Mouse (Mus musculus) hindbrain, embryonic 10.5 days (tissue): Measurements from ENCODE around the gene Mdga1. TPM values are rescaled to one million over a fixed set of nuclear protein-coding genes. Genes with fewer than 3 reads are reported as not detected.

Experiments
- DNase-seq: peaks from one replicate; pipeline ENCODE4 v3.0.0-alpha.2; 2017; ENCODE audit warnings: low spot score
- H3K27ac ChIP-seq: fragments of 300-500 bp; sonication (generic); 2 replicates; pipeline ENCODE4 v1.5.1; 2016; ENCODE audit warnings: mild to moderate bottlenecking, moderate library complexity
- H3K27me3 ChIP-seq: fragments of 300-500 bp; sonication (generic); 2 replicates; pipeline ENCODE4 v1.6.1; 2016; ENCODE audit warnings: mild to moderate bottlenecking; ENCODE audit not compliant: poor library complexity, insufficient read depth, severe bottlenecking
- H3K36me3 ChIP-seq: fragments of 300-500 bp; sonication (generic); 2 replicates; pipeline ENCODE4 v1.6.1; 2016; ENCODE audit warnings: mild to moderate bottlenecking, moderate library complexity
- H3K4me1 ChIP-seq: fragments of 300-500 bp; sonication (generic); replicated peaks from 2 replicates; pipeline ENCODE4 v1.6.1; 2016; ENCODE audit warnings: mild to moderate bottlenecking
- H3K4me3 ChIP-seq: fragments of 300-500 bp; sonication (generic); 2 replicates; pipeline ENCODE4 v1.5.1; 2016; ENCODE audit warnings: mild to moderate bottlenecking, moderate library complexity
- H3K9me3 ChIP-seq: fragments of 300-500 bp; sonication (generic); 2 replicates; pipeline ENCODE4 v1.6.1; 2016; ENCODE audit warnings: mild to moderate bottlenecking, moderate library complexity
- WGBS: fragments of 180-500 bp; shearing (Covaris S2); methylation state at CpG from one replicate; pipeline ENCODE4 v1.1.7; 2016; 5-methylcytosine and 5-hydroxymethylcytosine counted together
- polyA plus RNA-seq: library from polyadenylated mRNA; unstranded; fragments of >200 nt; fragmentation: Nextera tagmentation; extraction: Ambion mirVana; gene quantifications from 2 replicates; pipeline ENCODE4 v1.2.1, GENCODE M21; 2016

Mdga1 gene
- polyA plus RNA-seq = 2.3 and 5.1 TPM in 2 replicates

DNA sequence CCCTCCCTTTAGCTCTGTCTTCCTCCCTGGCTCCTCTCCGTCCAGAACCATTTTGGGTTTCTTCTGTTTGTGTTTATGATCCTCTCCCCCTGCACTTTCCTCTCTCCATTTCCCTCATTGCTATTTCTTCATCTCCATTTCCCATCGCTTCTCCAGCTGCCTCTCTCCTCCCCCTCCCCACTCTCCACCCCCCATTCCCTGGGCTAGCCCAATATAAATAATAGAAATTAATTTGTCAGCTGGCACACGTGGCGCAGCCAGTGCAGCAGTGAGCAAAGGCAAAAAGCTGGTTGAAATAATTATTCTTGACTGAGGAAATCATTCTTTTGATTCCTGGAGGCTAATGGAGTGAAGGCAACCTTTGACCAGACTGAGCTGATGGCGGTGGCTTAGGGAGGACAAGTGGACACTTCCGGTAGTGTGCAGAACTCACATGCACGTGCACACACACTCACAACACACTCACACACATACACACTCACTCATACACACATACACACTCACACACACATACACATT lies at the start of gene Mdga1:
Gene Mdga1, minus strand, starts transcription at position 51 of the 519 bp plus-strand sequence.
- WGBS = 81% methylated on average over 7 of the region's 7 CpGs
- DNase-seq = no peak
- Histone ChIP-seq H3K27ac (no peak within 1 kb of the TSS), H3K4me1 (peaks cover 28% of the 10 kb centered on the region), H3K36me3 (no peaks in the 10 kb centered on the region), H3K27me3 (peaks cover 26% of the 10 kb centered on the region), H3K4me3 (no peak within 1 kb of the TSS), H3K9me3 (no peaks in the 10 kb centered on the region)

DNA sequence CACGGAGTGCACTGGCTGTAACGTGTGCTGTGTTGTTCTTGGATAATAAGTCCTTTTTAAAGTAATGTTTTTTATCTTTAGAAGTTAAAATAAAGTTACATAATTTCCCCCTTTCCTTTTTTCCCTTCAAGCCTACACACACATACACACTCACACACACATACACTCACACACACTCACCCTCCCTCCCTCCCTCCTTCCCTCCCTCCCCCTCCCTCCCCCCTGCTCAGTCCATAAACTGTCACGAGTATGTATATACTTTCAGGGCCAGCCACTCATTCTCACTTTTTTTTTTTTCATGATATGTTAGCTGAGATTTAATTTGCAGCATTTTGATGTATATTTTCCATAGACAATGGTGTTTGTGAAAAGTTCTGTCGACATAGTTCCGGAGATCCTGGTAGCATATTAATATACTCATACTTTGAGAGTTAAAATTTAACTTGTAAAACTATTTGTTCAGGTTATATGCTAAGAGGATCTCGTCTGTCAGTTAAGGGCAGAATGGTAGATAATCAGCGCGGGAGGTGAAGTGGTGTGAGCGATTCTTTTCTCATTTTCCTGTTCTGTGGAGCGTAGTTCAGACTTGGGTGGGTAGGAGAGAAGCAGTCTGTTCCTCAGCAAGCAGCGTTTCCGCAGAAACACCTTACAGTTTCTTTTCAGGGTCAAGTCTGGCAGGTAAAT lies 49.2 kb upstream of the Mdga1 start:
- H3K4me3 ChIP-seq = no peak overlapping the region
- H3K9me3 ChIP-seq = no peaks in the 10 kb centered on the region
- peaks cover 8% of the 10 kb centered on the region for H3K36me3 ChIP-seq
- no peak for DNase-seq
- H3K4me1 ChIP-seq = peaks cover 21% of the 10 kb centered on the region
- H3K27ac ChIP-seq = no peak overlapping the region
- no peaks in the 10 kb centered on the region for H3K27me3 ChIP-seq
- 89% methylated on average over 12 of the region's 12 CpGs for WGBS

DNA sequence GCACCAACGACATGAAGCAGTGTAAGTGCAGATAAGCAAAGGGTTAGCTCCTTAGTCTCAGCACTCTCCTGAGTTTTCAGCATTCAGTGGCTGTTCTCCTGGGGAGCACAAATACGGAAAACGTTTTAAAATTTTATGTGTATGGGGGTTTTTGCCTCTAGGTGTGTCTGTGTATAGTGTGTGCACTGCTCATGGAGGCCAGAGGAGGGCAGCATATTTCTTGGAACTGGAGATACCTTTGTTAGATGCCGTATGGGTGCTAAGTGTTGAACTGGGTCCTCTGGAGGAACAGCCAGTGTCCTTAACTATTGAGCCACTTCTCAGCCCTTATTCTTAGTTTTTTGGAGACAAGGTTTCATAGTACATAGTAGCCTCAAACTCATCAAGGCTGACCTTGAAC lies 44.8 kb upstream of the Mdga1 start:
- peaks cover 14% of the 10 kb centered on the region for H3K4me1 ChIP-seq
- H3K27me3 ChIP-seq = no peaks in the 10 kb centered on the region
- 0 out of 2 replicates have a peak, but pooled peaks cover 3% of the 10 kb centered on the region for H3K9me3 ChIP-seq
- no peak overlapping the region for H3K4me3 ChIP-seq
- no peak for DNase-seq
- peaks cover 37% of the 10 kb centered on the region for H3K36me3 ChIP-seq
- no peak overlapping the region for H3K27ac ChIP-seq
- 93% methylated on average over 4 of the region's 4 CpGs for WGBS

DNA sequence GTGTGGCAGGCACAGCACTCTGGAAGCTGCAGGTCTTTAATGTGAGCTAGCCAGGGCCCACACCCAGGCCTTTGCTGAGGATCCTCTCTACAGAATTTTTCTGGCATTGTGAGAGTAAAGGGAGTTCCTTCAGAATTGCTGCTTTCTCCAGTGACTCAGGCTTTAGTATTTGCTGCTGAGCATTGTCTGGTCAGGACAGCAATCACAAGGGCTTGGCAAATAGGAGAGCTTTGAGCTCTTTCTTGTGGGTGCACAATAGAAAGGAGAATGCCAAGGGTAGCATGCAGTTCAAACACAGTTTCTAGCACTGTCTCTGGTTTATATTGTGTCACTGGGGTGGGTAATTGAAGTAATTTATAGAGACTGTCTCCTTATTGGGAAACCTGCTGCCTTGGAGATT lies 38.5 kb upstream of the Mdga1 start:
- H3K9me3 ChIP-seq = no peaks in the 10 kb centered on the region
- peaks cover 50% of the 10 kb centered on the region for H3K4me1 ChIP-seq
- H3K27me3 ChIP-seq = no peaks in the 10 kb centered on the region
- H3K4me3 ChIP-seq = no peak overlapping the region
- peaks cover 34% of the 10 kb centered on the region for H3K36me3 ChIP-seq
- no peak for DNase-seq
- H3K27ac ChIP-seq = no peak overlapping the region

DNA sequence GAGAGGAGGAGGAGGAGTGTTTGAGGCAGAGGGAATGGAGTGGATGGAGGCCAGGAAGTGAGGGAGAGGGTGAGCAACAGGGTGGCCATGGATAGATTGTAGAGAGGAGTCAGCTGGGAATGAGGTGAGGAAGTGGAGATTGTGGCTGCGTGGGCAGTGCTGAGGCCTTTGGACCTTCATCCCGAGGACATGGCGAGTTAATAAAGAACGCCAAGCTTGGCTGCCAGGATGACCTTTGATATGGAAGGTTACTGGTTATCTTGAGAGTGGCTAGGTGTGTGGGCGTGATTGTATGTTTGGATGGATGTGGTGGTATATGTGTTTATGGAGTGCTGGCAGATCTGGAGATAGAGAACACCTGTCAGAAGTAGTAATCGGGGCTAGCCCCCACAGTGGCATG lies 38.0 kb upstream of the Mdga1 start:
- Histone ChIP-seq H3K4me1 (peaks cover 55% of the 10 kb centered on the region), H3K4me3 (peak overlapping the region; percentile 100; the same call in 1 of the 2 replicates), H3K27ac (no peak overlapping the region), H3K27me3 (no peaks in the 10 kb centered on the region), H3K36me3 (peaks cover 31% of the 10 kb centered on the region), H3K9me3 (no peaks in the 10 kb centered on the region)
- WGBS = 88% methylated on average over 6 of the region's 6 CpGs
- DNase-seq = no peak

- Histone ChIP-seq H3K4me1 (peaks cover 56% of the 10 kb centered on the region), H3K36me3 (peaks cover 24% of the 10 kb centered on the region), H3K9me3 (no peaks in the 10 kb centered on the region), H3K27me3 (no peaks in the 10 kb centered on the region), H3K27ac (no peak overlapping the region), H3K4me3 (peak overlapping the region; percentile 100; the same call in 1 of the 2 replicates)
- no peak for DNase-seq
- WGBS = 84% methylated on average over 2 of the region's 2 CpGs
Measured at GRCm38 (mm10) chr17:30006877-30007276, 37.0 kb upstream of the Mdga1 start.

DNA sequence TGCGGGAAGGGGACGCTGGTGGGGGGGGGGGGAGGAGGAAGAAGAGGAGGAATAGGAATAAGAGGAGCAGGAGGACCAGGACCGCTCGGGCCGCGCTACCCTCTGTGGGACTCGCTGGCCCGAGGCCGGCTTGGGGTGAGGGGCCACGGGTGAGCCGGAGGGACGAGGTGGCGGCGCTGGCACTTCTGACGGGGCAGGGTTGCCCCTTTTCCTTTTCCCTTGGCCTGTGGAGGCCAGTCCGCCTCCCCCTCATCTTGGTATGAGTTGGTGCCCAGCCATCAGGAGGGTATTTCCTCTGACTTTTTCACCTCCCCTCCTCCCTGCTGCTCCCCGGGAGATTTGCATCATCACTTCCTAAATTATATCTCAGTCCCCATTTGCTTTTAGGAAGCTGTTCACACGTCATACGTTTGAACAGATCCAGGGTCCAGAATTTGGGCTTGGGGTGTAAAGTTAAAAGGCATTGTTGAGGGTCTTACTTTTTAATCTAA lies 35.6 kb upstream of the Mdga1 start:
- Histone ChIP-seq H3K27me3 (no peaks in the 10 kb centered on the region), H3K4me3 (peak overlapping the region; percentile 100), H3K27ac (peak overlapping the region; percentile 100), H3K9me3 (no peaks in the 10 kb centered on the region), H3K4me1 (peaks cover 56% of the 10 kb centered on the region), H3K36me3 (peaks cover 20% of the 10 kb centered on the region)
- under 1% methylated on average over 19 of the region's 19 CpGs for WGBS
- peak; percentile 68 for DNase-seq

DNA sequence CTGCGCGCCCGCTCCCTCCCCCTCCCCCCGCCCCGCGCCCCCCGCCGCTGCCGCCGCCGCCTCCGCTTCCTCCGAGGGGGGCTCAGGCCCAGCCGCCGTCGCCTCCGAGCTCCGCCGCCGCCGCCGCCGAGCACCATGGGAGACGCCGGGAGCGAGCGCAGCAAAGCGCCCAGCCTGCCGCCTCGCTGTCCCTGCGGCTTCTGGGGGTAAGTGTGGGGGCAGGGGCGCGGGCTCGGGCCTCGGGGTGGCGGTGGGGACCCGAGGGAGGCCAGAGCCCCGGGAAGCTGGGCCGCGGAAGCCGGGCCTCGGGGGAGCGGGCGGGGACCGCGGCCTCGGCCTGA lies 35.2 kb upstream of the Mdga1 start:
- H3K27ac ChIP-seq = peak overlapping the region; percentile 100
- DNase-seq = no peak
- H3K36me3 ChIP-seq = peaks cover 16% of the 10 kb centered on the region
- under 1% methylated on average over 40 of the region's 47 CpGs for WGBS
- H3K27me3 ChIP-seq = no peaks in the 10 kb centered on the region
- H3K9me3 ChIP-seq = no peaks in the 10 kb centered on the region
- peaks cover 54% of the 10 kb centered on the region for H3K4me1 ChIP-seq
- peak overlapping the region; percentile 100 for H3K4me3 ChIP-seq

GRCm38 (mm10) chr17:30004203-30005102 lies 34.6 kb upstream of the Mdga1 start, which contains the start of gene Zfand3:
Gene Zfand3, plus strand, starts transcription at chr17:30004733.
- peaks cover 49% of the 10 kb centered on the region for H3K4me1 ChIP-seq
- peaks cover 10% of the 10 kb centered on the region; the same call in 1 of the 2 replicates for H3K36me3 ChIP-seq
- no peaks in the 10 kb centered on the region for H3K9me3 ChIP-seq
- H3K27ac ChIP-seq = peak within 1 kb of the TSS; percentile 100
- DNase-seq = peak; percentile 97
- H3K27me3 ChIP-seq = no peaks in the 10 kb centered on the region
- H3K4me3 ChIP-seq = peak within 1 kb of the TSS; percentile 100
- WGBS = under 1% methylated on average over 81 of the region's 93 CpGs

DNA sequence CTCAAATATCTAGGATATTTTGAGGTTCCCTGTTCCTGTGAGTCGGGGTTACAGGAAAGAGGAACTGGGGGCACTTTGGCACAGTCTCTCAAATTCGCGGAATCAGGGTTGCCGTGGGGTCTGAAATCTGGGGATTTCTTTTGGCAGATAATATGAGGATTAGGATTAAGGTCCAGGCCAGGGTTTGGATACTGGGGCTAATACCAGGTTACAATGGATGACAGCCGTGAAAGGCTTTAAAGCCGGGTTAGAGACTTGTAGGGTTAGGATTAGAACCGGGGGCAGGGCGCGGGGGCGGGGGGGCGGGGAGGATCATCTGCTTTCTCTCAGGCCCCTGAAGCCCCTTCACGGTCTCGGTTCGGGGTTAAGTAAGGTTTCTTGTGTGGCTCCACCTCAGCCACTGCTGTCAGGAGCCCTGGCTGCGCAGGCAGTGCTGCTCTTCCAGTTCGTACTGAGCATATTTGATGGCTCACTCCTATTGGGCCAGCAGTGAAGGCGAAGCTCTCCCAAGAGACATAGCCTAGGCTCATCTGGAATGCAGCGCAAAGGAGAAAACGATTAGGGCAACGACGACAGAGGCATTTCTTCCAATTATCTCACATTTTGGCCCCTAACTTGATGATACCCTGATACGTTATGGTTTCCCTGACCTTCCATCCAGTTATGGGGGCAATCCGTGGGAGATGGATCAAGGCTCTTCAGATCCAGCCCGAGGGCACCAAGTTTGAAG lies 28.8 kb upstream of the Mdga1 start:
- 75% methylated on average over 24 of the region's 24 CpGs for WGBS

DNA sequence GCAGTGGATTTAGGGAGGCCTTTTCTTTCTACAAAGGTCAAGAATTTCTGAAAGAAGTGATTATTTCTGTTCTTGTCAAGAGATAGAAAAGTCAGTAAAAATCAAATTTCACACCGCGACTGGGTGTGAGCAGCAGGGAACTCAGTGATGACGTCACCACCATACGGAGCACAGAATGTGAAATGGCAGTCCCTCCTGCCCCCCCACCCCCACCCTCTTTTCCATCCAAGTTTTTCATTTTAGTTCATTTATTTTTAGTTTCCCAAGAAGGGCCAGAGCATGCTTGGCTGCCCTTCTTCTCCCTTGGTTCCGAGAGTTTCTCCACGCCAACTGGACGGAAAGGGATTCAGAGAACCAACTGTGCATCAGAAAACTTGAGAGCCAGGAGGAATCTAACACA lies 27.8 kb upstream of the Mdga1 start:
- 85% methylated on average over 7 of the region's 7 CpGs for WGBS
- Histone ChIP-seq H3K4me1 (0 out of 2 replicates have a peak, but pooled peaks cover 2% of the 10 kb centered on the region), H3K4me3 (no peak overlapping the region), H3K27ac (no peak overlapping the region), H3K27me3 (no peaks in the 10 kb centered on the region), H3K9me3 (no peaks in the 10 kb centered on the region), H3K36me3 (no peaks in the 10 kb centered on the region)
- no peak for DNase-seq

More for the DNA sequence above, 28.8 kb upstream of the Mdga1 start:
- no peaks in the 10 kb centered on the region for H3K9me3 ChIP-seq
- no peaks in the 10 kb centered on the region for H3K27me3 ChIP-seq
- H3K36me3 ChIP-seq = no peaks in the 10 kb centered on the region
- no peak for DNase-seq
- peaks cover 12% of the 10 kb centered on the region for H3K4me1 ChIP-seq
- H3K27ac ChIP-seq = no peak overlapping the region
- H3K4me3 ChIP-seq = no peak overlapping the region

DNA sequence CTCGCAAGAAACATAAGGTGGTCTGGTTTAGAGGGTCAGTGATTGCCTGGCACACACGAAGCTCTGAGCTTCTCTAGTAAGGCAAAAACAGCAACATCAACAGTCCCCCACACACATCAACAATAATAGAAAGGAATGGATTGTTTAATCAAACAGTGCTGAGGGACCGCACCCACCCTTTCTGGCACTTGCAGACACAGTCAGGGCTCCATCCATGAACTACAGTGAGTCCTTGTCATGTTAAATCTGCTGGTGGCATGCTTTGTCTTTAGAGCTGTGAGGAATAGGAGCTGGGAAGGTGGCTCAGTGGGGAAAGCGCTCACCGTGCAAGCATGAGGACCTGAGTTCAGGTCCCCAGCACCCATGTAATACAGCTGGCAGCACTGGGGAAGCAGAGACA lies 26.1 kb upstream of the Mdga1 start:
- Histone ChIP-seq H3K9me3 (no peaks in the 10 kb centered on the region), H3K27ac (no peak overlapping the region), H3K4me3 (no peak overlapping the region), H3K4me1 (0 out of 2 replicates have a peak, but pooled peaks cover 2% of the 10 kb centered on the region), H3K27me3 (no peaks in the 10 kb centered on the region), H3K36me3 (no peaks in the 10 kb centered on the region)
- 91% methylated on average over 5 of the region's 5 CpGs for WGBS
- no peak for DNase-seq
